Mouse (Mus musculus) gastrocnemius, postnatal 36 days (tissue): ENCODE results near the gene Socs2. TPM values are rescaled to one million over a fixed set of nuclear protein-coding genes. Genes with fewer than 3 reads are reported as not detected.
"Not testable (repeated sequence)": the region's sequence is repeated elsewhere in the genome, so short reads cannot be mapped to it uniquely, and the experiment has no call there.

Source experiments
- DNase-seq, 2 experiments: peaks; one replicate each; pipeline ENCODE4 v3.0.0; 2022
- intact Hi-C: fragments of 180-260 bp; cut with DNase I; formaldehyde crosslinking; loops from one replicate; pipeline ENCODE4 v1.15.1; 2025
- total RNA-seq, 2 experiments: library from RNA; stranded (reverse); gene quantifications; 2 replicates each; pipeline ENCODE4 v1.2.3; 2021

The Socs2 gene
- total RNA-seq, 2 experiments from 2014 or later = 8.3 to 12.0 TPM

DNA sequence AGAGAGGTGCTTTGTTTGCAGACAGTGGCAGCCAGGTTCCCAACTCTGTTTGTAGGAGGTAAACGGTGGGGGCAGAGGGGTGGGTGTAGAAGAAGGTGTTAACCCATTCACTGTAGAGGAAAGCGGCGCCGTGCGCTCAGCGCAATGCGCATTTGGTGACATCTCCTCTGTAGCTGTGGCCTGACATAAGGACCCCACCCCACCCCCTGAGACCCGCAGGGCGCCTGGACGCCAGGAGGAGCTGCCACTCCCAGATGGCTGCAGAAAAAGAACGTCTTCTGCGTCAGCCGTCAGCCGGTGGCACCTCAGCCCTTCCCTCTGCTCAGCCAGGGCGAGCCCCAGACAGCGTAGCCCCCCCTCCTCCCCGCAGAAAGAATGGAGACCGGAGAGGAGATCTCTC, 18.5 kb downstream of the Socs2 start:
- DNase-seq = no peak
- intact Hi-C loops = no loop called here

- intact Hi-C loops = no loop called here
Measured at GRCm38 (mm10) chr10:95397191-95397835, 19.7 kb downstream of the Socs2 start.

DNA sequence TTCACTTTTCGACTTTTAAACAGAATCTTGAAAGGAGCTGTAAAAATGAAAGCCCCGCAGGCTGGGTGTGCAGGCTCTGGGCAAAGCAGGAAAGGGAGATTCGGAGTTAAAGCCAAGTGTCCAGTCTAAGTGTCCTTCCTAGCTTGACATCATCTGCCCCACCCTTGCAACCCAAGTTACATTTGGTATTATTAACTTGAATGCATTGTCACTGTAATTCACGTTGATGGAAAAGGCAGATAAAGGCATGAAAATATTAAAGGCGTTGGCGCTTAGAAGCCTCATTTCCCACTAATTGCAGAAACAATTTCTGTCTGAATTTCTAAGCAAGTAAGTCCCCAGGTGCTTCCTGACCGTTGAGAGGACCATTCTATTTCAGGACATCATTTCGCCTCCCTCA, 20.6 kb downstream of the Socs2 start:
- intact Hi-C loops = no loop called here
- DNase-seq = no peak

More at GRCm38 (mm10) chr10:95397191-95397835, 19.7 kb downstream of the Socs2 start:
- DNase-seq = no peak

- intact Hi-C loops = no loop called here
- DNase-seq = no peak
Measured at GRCm38 (mm10) chr10:95394819-95395812, 21.9 kb downstream of the Socs2 start.

DNA sequence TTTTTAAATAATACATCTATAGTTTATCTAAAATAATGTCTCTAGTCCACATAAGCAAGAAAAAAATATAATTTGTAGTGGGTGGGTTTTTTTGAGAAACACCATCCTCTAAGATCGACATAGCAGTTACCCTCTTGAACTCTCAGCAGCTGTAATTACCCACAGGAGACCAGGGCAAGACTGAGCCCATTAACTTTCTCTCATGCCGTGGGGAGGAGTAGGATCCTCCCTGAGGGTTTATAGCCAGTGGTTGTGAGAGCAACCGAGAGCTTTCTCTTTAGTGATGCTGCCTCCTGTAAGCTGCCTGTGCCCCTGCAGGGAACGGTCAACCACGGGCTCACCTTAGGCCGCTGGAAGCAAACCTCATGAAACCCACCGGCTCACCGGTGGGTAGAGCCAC, 24.9 kb downstream of the Socs2 start:
- intact Hi-C loops = no loop called here
- DNase-seq = no peak

- intact Hi-C loops = no loop called here
Measured at GRCm38 (mm10) chr10:95390871-95391270, 26.1 kb downstream of the Socs2 start.

GRCm38 (mm10) chr10:95389805-95390204, 27.2 kb downstream of the Socs2 start:
- not testable (repeated sequence) for DNase-seq
- intact Hi-C loops = loop anchor here (5.0 kb wide), 1 partner anchor 68 kb away; the partner anchor contains the start of gene Cradd

More at GRCm38 (mm10) chr10:95390871-95391270, 26.1 kb downstream of the Socs2 start:
- no peak for DNase-seq

DNA sequence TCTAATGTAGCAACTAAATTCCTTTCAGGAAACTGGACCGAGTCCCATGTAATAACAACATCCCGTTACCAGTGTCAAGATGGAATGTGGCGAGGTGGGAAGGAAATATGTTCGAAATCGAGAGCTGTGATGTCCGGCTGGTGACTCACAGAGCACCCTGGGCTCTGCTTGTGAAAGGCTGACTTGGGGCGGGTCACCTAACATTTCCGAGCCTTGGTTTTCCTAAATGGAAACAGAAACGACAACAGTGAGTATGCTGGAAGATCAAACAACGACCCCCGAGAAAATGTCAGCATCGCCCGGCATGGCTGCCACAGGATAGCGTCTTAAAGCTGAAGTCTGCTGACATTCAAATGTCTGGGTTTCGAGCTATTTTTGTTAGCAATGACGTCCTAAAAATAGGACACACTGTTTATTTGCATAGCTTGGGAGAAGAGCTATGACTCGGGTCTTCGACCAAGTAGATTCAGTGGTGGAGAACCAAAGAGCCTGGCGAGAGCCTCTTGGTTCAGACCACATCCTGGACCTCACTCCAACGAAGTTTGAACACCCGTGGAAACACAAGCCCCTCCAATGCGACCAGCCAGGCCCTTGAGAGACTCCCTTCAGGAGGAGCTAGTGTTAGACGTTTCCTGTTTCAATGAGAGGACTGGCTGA, 28.0 kb downstream of the Socs2 start:
- intact Hi-C loops = loop anchor here (5.0 kb wide), 1 partner anchor 67 kb away; the partner anchor contains the start of gene Cradd
- DNase-seq = peak; percentile 25 to 34

DNA sequence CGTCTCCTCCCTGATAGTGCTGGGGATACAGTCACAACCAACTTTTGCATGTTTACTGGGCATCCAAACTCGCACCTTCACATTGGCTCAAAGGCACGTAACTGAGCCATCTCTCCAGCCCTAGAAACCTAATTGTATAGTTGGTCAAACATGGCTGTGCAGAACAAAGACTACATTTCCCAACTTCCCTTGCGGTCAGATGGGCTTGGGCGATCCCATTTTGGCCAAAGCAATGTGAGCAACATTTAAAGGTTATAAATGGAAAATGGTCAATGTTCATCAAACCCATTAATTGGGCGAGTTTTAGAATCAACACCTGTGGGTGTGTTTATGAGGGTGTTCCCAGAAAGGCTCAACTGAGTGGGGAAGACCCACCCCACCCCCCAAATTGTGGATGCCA, 30.5 kb downstream of the Socs2 start:
- DNase-seq = no peak
- intact Hi-C loops = loop anchor here (5.0 kb wide), 1 partner anchor 64 kb away; the partner anchor contains the start of gene Cradd

GRCm38 (mm10) chr10:95385801-95386203, 31.2 kb downstream of the Socs2 start:
- DNase-seq = no peak
- intact Hi-C loops = loop anchor here (5.0 kb wide), 1 partner anchor 64 kb away; the partner anchor contains the start of gene Cradd

- intact Hi-C loops = loop anchor here (5.0 kb wide), 1 partner anchor 63 kb away; the partner anchor contains the start of gene Cradd
- no peak for DNase-seq
Measured at GRCm38 (mm10) chr10:95385081-95385480, 31.9 kb downstream of the Socs2 start.

GRCm38 (mm10) chr10:95384446-95384845, 32.5 kb downstream of the Socs2 start:
- intact Hi-C loops = no loop called here
- DNase-seq = no peak

- no peak for DNase-seq
- intact Hi-C loops = no loop called here
Measured at GRCm38 (mm10) chr10:95373340-95373739, 43.6 kb downstream of the Socs2 start.

- intact Hi-C loops = no loop called here
- no peak for DNase-seq
Measured at GRCm38 (mm10) chr10:95371942-95372341, 45.0 kb downstream of the Socs2 start.

DNA sequence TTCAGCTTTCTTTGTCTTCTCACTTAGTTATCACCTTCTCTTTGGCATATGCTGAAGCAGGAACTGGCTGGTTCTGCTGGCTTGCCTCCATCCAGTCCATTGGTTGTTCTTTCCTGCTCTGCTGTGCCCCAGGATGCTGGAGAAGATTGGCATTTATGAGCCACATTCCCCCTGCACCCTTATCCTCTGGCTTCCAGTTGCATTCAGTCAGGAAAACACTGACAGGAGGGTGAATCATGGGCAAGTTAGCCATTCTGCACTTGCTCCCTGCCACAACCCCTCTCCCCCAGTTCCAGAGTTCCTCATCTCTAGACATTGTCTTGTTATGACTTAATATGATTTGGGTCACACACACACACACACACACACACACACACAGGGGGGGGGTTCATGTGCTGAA, 47.8 kb downstream of the Socs2 start:
- intact Hi-C loops = loop anchor here (10.0 kb wide), 1 partner anchor 734 kb away; no protein-coding TSS in a partner anchor
- DNase-seq = no peak

- intact Hi-C loops = loop anchor here (10.0 kb wide), 1 partner anchor 733 kb away; no protein-coding TSS in a partner anchor
- no peak for DNase-seq
Measured at GRCm38 (mm10) chr10:95368151-95368550, 48.8 kb downstream of the Socs2 start.

- intact Hi-C loops = loop anchor here (10.0 kb wide), 1 partner anchor 733 kb away; no protein-coding TSS in a partner anchor
- no peak for DNase-seq
Measured at GRCm38 (mm10) chr10:95367661-95368089, 49.3 kb downstream of the Socs2 start.

DNA sequence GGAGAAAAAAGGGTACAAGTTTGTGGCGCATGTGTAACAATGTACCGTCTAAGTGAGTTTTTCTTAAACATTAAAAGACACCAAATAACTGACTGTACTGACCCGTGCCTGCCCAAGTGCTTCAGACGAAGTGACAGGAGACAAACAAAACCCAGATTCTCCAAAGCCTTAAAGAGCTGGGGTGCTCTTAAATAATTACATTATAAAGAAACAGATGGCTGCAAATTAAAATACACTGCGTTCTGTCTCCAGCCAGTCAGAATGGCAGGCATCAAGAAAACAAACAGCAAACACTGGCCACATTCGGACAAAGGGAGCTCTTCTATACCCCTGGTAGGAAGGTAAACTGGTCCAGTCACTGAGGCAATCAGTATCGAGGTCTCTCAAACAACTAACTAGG, 49.7 kb downstream of the Socs2 start:
- intact Hi-C loops = loop anchor here (10.0 kb wide), 1 partner anchor 732 kb away; no protein-coding TSS in a partner anchor

DNA sequence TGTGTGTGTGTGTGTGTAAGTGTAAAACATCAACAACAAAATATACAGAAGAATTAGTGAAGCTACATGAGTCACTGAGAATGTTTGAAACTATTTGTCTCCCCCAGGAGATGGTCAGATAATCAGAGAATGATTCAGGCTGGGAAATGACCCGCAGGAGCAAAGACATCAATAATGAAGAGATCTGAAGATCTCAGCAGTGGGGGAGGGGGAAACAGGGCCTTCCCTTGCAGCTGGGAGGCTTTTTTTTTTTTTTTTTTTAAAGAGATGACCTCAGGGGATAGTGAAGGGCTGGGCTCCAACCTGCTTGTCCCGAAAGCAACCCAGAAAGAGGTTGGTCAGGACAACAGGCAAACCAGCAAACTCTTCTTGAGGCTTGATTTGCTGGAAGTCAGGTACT, 54.7 kb downstream of the Socs2 start:
- intact Hi-C loops = loop anchor here (10.0 kb wide), 1 partner anchor 728 kb away; no protein-coding TSS in a partner anchor
- peak in 1 of 2 experiments; percentile 27 for DNase-seq

More for the DNA sequence above, 49.7 kb downstream of the Socs2 start:
- DNase-seq = no peak

- intact Hi-C loops = loop anchor here (10.0 kb wide), 1 partner anchor 727 kb away; no protein-coding TSS in a partner anchor
- peak in 1 of 2 experiments; percentile 28 for DNase-seq
Measured at GRCm38 (mm10) chr10:95361260-95361841, 55.6 kb downstream of the Socs2 start.
